Mouse (Mus musculus) MN1 (cell line): ENCODE measurements around the gene Sac3d1.

Experiments used
- DNase-seq: peaks from one replicate; pipeline ENCODE4 v3.0.0-alpha.2; 2016; ENCODE audit warnings: low spot score

Gene Sac3d1

DNA sequence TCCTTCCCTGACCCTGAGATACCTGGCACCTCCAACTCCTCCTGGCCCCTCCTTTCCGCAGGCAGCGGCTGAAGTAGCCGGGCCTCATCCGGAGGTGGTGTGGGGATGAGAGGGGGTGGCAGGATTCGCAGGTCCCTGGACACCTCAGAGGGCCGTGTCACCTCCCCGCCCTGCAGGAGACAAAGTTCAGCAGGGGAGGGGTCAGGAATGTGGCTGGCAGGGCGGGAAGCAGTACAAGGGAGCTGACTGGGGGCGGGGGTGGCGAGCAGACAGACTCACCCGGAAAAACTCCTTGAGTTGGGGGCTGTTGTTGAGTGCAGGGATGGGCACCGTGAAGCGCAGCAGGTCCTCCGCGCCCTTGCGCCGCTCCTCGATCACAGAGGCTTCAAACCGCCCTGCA lies 3.3 kb upstream of the Sac3d1 start:
- DNase-seq = no peak

DNA sequence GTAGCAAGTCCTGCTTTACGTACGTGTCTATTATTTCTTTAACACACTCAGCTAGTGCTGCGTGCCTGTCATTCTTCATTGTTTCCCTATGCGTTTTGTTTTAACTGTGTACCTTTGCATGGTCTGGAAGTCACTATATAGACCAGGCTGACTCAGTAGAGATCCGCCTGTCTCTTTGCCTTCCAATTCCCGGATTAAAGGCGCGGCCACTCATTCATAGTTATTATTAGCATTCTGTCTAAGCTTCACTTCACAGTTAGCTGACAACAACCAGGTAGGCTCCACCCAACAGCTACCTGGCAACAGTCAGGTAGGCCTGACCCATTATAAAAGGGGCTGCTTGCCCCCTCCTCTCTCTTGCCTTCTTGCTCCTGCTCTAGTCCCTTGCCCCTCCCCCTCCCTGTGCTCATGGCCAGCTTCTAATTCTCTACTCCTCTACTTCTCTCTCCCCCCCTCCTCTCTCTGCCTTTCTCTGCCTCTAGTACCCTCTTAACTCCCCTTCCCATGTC lies 281 bp upstream of the Sac3d1 start:
- DNase-seq = no peak

DNA sequence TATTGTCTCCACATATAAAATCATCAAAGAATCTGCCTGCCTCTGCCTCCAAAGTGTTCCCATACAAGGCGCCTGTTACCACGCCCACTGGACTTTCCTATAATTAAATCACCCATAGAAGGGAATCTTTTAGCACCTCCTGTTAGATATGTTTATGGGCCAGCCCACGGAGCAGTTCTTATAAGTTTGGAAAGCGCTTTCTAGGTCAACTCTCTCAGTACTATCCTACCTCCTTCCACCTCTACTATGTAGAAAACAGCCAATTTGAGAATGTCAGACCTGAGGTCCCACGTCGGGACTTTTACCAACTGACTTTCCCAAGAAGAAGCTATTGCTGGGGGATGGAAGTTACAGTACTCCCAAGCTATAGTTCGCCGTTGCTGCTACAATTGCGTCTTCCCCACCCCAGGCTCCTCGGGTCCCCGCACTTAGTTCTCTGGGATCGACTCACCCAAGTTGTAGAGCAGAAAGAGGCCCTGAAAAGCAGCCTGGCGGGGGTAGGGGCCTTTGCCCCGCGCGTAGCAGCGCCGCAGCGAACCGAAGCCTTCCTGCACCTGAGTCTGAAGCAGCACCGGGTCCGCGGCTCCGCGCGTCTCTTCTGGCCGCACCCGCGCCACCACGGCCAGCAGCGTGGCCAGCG lies 984 bp downstream of the Sac3d1 start:
- DNase-seq = peak; percentile 38

DNA sequence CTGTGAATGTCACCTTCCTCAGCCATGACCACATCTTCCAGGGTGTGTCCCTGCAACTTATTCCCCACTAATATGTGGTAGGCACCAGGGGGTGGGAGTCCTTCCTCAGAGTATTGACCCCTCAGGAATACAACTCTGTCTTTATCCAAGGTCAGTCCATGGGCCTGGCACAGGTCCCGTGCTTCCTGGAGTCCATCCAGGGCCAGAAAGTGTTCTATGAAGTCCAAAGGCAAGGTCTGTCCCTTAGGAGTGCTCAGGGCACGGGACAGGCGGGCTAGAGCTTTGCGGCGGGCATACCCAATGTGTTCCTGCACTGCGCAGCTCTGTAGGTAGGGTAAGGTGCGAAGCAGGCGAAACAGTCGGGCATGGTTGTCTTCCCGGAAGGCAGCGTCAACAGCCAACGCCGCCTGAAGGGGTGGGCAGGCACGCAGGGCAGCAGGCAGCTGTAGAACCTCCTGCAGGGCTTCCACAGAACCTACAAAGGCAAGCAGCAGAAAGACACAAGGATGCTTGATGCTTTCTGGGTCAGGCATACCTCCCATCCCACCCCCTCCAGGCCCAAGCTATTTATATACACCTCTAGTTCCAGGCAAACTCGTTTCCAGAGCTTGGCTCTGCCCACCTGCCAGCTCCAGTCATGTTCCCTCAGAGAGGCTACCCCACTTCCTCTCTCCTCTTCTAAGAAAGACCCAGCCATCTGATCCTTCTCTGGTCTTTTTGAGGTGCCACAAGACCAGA lies 2.2 kb downstream of the Sac3d1 start:
- DNase-seq = no peak

DNA sequence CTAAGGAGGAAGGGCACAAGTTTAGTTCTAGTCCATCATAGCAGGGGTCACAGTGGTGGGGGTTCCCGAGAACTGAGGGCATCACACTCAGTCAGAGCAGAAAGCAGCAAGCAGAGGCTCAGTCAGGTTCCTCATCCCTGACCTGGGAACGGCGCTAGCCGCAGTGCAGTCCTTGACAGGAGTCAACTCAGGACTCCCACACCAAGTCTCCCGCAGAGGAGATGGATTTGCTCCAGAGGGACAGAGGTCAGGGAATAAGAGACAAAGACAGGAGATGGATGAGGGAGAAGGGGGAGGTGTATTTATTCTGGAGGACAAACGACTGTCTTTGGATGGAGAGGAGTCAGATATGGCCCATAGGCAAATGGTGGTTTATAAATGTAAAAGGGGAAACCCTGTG lies 5.3 kb downstream of the Sac3d1 start:
- DNase-seq = no peak

DNA sequence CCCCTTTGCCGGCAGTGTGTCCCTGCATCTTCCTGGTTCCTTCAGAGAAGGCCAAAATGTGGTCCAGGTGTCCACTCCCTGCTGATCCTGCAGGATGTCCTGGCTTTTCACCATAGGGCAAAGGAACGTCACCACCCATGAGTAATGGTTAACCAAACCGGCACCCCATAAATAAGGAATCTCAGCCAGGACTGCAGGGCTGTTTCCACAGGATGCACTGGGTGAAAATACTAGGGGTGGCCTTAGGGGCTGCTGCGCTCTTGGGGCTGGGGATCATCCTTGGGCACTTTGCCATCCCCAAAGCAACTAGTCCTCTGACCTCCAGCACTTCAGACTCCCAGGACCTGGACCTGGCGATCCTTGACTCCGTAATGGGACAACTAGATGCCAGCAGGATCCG lies 12.9 kb downstream of the Sac3d1 start, which contains the start of gene Naaladl1:
Naaladl1 (plus strand) TSS at position 197 of the 400 bp plus-strand sequence.
- DNase-seq = no peak

DNA sequence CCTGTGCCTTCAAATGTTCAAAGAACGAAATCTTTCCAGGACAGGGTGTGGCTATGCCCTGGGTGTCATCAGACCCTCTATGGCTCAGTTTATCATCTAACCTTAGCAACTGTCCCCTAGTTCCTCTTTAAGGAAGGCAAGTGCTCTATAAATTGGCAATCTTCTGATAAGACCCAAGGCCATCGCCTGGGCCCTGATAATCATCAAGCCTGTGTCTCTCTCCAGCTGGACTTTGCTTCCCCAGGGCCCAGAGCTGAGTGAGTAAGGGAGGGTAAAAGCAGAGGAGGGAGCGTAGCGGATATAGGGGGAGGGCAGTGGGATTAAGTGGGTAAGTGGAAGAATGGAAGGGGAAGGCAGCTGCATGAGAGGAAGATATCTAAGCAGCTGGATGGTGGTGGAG lies 14.0 kb downstream of the Sac3d1 start:
- DNase-seq = peak; percentile 51

DNA sequence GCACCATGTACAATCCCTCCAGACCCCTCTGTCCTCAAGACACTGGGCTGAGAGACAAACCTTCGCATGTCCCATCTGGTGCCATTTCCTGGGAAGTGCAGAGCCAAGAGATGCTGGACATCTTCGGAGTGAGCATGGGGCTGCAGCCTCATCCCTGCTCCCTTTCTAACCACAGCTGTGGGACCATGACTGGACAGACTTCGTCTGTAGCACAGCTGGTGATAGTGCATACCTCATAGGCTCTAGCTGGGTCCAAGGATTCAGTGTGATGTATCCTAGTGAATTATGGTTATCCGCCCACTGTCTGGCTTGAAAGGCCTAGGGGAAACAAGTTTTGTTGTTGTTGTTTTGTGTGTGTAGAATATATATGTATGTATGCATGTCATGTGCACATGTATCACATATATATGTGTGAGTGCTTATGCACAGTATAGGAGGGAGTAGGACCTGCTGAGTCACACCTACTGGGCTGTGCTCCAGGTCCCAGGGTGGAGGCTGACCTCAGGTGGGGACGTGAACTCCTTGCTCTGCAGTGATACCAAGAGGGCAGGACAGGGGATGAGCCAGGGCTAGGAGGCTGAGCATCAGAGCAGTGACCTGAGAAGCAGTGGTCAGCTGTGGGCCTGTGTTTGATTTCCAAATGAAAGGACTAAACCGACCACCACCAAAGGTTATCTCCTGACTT lies 16.1 kb downstream of the Sac3d1 start:
- DNase-seq = no peak

DNA sequence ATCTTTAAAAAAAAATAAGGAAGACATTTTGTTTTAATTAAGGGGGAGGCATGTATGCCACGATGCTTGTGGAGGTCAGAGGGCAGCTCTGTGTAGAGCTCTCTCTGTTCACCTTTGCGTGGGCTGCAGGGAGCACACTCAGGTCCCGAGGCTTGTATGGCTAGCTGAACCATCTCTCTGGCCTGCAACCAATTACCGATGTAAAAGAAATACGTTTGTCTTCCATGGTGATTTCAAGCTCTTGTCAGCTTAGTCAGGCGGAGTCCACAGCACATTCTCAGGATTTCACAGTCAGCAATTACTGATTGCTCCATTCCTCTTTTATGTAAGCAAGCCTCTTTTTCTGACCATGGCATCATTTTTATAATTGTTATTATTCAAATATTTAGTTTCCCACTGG lies 17.3 kb downstream of the Sac3d1 start:
- DNase-seq = no peak

DNA sequence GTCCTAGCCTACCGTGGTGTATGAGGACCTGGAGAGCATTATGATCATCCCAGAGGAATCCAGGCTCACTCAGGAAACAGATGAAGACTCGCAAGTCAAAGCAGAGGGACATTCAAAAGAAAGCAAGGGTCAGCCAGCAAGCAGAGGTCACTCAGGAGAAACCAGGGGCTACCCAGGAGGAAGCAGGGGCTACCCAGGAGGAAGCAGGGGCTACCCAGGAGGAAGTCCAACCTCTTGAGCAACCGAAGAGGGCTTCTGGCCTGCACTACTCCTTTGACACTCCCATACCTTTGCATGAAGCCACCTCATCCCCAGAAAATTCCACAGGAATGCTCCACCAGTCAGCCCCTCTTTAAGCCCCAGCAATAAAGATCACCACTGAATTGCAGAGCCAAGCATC lies 20.6 kb downstream of the Sac3d1 start:
- DNase-seq = no peak

DNA sequence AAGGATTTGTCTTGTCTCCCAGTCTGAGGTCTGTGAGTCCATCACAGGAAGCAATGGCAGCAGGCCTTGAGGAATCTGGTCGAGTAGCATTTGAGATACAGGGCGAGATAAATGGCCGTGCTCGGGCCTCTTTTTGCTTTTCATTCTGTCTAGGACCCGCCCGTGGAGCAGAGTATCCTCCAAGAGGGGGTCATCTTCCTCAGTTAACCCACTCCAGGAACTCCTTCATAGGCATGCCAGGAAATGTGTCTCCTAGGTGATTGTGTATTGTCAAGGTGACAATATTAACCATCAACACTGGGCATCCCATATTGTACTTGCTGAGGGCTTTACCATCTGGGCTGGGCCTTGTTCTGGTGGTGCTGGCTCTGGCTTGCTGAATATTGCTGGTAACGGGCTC lies 24.3 kb downstream of the Sac3d1 start, which contains the start of gene AC131692.1:
AC131692.1 (plus strand) TSS at position 301 of the 400 bp plus-strand sequence.
- no peak for DNase-seq

DNA sequence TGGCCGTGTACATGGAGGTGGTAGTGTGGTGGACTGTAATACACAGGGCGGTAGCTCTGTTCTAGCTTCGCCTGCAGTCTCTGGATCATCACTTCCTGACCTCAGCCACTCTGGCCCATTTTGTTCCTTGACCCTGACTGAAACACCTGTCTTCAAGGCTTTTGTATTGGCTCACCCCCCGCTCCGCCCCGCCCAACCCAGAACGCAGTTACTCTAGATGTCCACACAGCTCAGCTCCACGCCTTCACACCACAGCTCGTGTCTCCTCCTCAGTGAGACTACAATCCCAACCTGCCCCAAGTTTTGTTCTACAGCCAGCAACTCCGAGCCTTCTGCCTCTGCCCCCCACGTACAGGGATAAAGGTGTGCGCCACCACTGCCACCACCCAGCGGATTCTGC lies 29.6 kb downstream of the Sac3d1 start:
- no peak for DNase-seq

DNA sequence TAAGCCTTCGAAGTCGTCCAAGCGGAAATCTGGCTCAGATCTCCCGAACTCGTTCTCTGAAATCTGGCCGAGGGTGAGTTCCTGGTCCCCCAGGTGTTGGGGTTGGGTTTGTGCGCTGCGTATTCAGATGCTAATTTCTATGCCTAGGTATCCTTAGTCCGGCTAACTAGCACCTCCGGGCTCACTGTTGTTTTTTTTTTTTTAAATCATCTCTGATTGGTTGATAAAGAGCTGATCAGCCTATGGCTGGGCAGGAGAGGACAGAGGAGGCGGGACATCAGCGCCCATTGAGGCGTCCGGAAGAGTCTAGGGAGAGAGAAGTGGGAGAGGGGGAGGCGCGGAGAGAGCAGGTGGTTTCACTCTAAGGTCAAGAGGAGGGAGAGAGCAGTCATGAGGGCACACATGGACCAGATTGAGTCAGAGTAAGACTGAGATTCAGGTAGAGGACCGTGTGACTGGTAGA lies 33.0 kb downstream of the Sac3d1 start:
- DNase-seq = peak; percentile 89

DNA sequence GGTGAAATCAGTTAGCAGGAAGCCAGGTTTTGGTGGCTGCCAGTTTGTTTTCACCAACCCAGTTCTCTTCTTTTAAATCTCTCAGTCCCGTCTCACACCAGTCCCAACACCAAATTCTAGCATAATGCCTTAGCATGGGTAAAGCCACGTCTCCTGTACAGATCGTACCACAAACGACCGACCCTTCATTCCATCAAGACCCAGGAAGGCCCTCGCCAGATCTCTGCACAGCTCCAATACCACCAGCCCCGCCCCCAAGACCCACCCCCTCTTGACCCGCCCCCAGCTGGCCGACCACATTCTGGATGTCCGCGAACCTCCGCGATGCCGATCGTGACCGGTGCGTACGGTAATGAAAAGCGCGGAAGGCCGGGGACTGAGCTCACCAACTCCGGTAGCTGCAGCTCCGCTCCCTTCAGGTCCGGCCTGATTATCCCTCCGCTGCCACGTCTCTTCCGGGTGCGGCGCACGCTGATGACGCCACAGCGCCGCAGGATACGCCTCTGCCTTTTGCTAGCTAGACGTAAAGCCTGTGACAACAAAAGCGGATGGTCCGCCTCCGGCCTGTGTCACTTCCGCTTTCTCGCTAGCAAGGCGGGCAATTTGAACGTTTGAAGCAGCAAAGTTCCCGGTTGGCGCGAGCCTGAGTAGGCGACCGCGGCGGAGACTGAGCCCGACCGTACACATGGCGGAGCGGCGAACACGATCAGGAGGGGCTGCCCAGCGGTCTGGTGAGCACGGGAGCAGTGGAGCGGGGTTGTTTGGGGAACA lies 33.8 kb downstream of the Sac3d1 start, which contains the start of the genes Zfpl1 and Cdca5:
Zfpl1 (minus strand) TSS at position 479 of the 771 bp plus-strand sequence.
Cdca5 (plus strand) TSS at position 506 of the 771 bp plus-strand sequence.
- peak; percentile 99 for DNase-seq

DNA sequence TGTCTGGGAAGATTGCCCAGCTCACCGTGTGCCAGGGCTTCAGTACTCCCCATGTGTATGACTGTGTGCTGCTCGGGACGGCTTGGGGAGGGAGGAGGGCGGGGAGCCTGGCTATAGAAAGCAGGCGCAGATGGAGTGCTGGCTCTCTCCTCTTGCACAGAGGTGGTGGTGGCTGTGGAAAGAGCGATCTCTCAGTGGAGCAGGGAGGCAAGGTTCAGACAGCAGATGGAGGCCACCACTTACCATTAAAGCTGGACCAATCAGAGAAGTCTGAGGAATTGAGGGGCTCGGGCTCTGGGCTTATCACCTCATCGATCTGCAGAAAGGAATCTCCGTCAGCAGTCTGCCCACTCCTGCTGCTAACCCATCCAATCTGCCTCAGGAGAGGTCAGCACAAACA lies 36.3 kb downstream of the Sac3d1 start, which contains the start of gene Gm28374:
Gm28374 (minus strand) TSS at position 101 of the 400 bp plus-strand sequence.
- DNase-seq = peak; percentile 87

DNA sequence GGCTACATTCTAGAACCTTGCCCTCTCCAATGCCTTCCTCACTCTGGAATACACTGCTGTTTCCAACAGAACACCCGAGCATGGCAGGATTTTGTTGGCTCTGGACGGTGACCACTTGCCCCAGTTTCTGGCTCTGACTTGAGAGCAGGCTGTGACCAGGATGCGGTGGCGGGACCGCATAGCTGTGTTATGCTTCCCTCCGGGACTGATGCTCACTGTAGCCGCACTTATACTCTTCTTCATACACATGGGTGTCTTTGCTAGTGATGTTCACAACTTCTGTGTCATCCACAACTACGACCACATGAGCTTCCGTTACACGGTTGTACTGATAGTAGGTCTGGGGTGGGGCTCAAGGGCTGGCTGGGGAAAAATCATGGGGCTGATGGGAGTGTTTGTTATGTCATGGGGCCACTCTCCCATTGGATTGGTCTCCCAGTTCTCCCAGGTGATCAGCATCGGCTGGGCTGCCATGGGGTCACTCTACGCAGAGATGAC lies 38.4 kb downstream of the Sac3d1 start, which contains the start of gene Tmem262:
Tmem262 (plus strand) TSS at position 51 of the 498 bp plus-strand sequence.
- no peak for DNase-seq

DNA sequence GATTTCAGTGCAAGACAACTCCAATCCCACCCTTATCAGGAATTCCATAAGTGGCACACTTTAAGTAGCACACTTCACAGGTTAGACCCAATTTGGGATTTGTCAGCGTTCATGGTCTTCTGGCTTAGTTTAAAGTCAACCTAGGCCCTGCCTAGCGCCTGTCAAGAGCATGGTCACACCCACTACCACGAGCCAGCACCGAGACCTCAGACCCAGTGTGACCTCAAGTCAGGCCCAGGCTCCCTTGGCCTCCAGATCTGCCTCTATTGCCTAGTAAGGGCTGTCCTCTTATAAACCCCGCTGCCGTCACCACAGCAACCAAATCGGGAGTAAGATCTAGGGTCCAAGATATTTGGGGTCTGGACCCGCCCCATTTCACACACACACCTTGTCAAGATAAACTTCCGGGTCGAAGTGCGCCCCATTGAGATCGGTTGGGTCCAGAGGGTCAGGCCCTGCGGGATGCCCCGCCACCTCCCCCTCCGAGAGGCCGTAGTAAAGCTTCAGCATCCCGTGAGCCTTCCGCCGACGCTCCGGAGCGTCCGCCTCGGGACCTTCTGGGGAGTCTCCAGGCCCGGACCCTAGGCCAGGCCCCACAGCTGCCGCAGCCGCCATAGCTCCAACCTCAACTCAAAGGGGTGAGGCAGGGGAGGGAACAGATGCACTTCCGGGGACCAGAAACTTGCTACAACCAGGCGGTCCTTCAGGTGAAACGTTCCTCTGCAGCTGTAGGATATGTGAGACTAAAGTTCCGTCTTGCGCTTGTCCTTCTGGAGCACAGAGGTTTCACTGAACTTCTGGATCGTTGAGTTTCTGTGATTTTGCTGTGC lies 41.7 kb downstream of the Sac3d1 start, which contains the start of gene Vps51:
Vps51 (minus strand) TSS at position 668 of the 830 bp plus-strand sequence.
- DNase-seq = peak; percentile 92

DNA sequence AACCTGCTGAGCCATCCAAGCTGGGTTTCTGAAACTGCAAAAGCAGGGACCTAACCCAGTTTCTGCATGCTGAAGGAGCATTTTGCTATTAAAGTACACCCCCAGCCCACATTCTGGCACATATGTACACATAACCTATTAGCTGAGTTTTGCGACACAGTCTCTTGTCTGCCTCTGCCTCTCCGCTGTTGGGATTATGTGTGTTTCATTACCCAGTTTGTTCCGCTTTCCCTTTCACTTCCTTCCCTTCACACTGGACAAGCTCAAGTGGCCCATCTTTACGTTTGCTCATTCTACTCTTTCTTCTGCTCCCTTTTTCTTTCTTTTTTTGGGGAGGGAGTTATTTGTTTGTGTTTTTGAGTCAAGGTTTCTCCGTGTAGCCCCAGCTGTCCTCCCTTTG lies 44.6 kb downstream of the Sac3d1 start:
- no peak for DNase-seq

DNA sequence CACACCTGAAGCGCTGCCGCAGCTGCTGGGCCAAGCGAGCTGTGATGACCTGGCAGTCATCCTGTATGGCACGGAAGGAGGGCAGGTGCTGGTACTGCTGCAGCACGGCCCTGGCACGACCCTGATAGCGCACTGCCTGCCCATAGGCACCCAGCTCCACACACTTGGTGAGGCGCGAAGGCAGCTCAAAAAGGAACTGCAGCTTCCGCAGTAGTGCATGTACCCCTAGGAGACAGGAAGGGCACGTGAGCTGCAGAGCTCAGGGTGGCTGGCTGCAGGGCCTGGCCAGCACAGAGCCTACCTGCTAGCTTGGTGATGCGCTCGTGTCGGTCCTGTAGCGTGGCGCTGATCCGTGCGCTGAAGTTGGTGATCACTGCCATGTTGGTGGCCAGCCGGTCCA lies 47.2 kb downstream of the Sac3d1 start:
- no peak for DNase-seq

DNA sequence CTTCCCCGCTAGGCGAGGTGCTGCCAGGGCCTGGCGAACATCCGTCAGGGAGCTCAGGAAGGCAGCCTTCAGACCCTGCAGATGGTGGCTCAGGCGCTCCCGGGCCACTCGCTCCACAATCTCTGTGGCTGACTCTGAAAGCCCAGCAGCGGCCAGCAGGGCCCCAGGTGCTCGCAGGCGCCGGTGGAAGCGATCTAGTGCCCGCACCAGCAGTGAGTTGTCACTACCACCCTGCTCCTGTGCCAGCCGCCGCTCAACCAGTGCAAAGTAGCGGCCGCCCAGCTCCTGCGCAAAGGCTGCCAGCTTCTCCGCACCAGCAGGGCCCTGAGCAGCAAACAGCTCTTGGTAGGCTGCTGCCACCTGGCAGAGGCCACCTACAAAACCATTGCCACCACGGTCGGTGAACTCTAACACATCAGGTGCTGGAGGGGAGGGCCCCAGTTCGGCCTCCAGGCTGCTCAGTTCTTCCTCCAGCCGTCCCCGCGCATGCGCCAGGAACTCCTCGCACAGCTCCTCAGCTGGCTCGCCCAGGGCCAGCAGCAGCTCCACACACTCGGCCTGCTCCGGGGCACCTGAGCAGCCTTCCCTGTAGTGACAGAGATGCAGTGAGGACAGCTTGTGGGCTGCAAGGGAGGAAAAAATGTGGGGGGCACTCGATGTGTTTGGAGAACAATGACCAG lies 47.7 kb downstream of the Sac3d1 start:
- no peak for DNase-seq
